Mouse (Mus musculus): ENCODE measurements at regions not wholly inside any gene's neighbourhood (a gene's known extent, or its start where the extent isn't known, plus 50 kb on each side); places are given as distances from the start of the nearest gene placed in this dataset.

GRCm38 (mm10) chr5:26338191-26338590 lies 80.7 kb downstream of the Gm7361 start:
- DNase-seq = no peak

GRCm38 (mm10) chr5:26339266-26339665 lies 81.8 kb downstream of the Gm7361 start:
- DNase-seq = no peak

GRCm38 (mm10) chr5:26355156-26355555 lies 97.7 kb downstream of the Gm7361 start:
- DNase-seq = no peak

- DNase-seq = no peak
Measured at GRCm38 (mm10) chr5:26359082-26359481, 101.6 kb downstream of the Gm7361 start.

GRCm38 (mm10) chr5:26374175-26374984 lies 116.9 kb downstream of the Gm7361 start:
- no peak for DNase-seq

- no peak for DNase-seq
Measured at GRCm38 (mm10) chr5:26407088-26407672, 149.7 kb downstream of the Gm7361 start.

GRCm38 (mm10) chr5:26413185-26413584 lies 155.7 kb downstream of the Gm7361 start:
- DNase-seq = peak; percentile 6

GRCm38 (mm10) chr5:26444331-26445200 lies 187.1 kb downstream of the Gm7361 start:
- no peak for DNase-seq

- DNase-seq = no peak
Measured at GRCm38 (mm10) chr5:26451306-26451705, 193.8 kb downstream of the Gm7361 start.

GRCm38 (mm10) chr5:26457627-26458026 lies 200.1 kb downstream of the Gm7361 start:
- DNase-seq = no peak

- DNase-seq = no peak
Measured at GRCm38 (mm10) chr5:26466666-26467065, 209.2 kb downstream of the Gm7361 start.

GRCm38 (mm10) chr5:26485726-26486125 lies 228.2 kb downstream of the Gm7361 start:
- DNase-seq = no peak

- no peak for DNase-seq
Measured at GRCm38 (mm10) chr5:26494003-26494402, 236.5 kb downstream of the Gm7361 start.

- no peak for DNase-seq
Measured at GRCm38 (mm10) chr5:26497641-26498430, 240.3 kb downstream of the Gm7361 start.

GRCm38 (mm10) chr5:26509525-26510168 lies 252.2 kb downstream of the Gm7361 start:
- no peak for DNase-seq

- DNase-seq = peak; percentile 44
Measured at GRCm38 (mm10) chr5:26513039-26513955, 255.8 kb downstream of the Gm7361 start.

GRCm38 (mm10) chr5:26535556-26535955 lies 278.1 kb downstream of the Gm7361 start:
- DNase-seq = peak; percentile 73

GRCm38 (mm10) chr5:26563291-26563690 lies 253.7 kb upstream of the Dpp6 start:
- no peak for DNase-seq

GRCm38 (mm10) chr5:26564056-26564455 lies 252.9 kb upstream of the Dpp6 start:
- DNase-seq = no peak

GRCm38 (mm10) chr5:26572691-26573191 lies 244.3 kb upstream of the Dpp6 start:
- no peak for DNase-seq
